Mouse (Mus musculus): ENCODE measurements around the gene Dgcr8. TPM values are rescaled to one million over a fixed set of nuclear protein-coding genes. Genes with fewer than 3 reads are reported as not detected.
A peak's percentile ranks its signal among the peaks of the same experiment; 100 is the strongest.

Gene Dgcr8
- polyA plus RNA-seq, 1 experiment from 2014 or later, result 36.3 TPM

GRCm38 (mm10) chr16:18231047-18231446, 58.0 kb downstream of the Dgcr8 start:
- Histone ChIP-seq H3K27ac (no peak overlapping the region), H3K9me3 (no peaks in the 10 kb centered on the region), H3K4me1 (replicated peaks) (peaks cover 44% of the 10 kb centered on the region), H3K4me2 (replicated peaks) (no peak overlapping the region), H3K4me3 (replicated peaks) (no peak overlapping the region), H3K27me3 (no peaks in the 10 kb centered on the region), H3K36me3 (peaks cover 25% of the 10 kb centered on the region), H3K9ac (replicated peaks) (no peak overlapping the region)
- WGBS, result 89% methylated on average over 3 of the region's 3 CpGs
- no peak for ATAC-seq

- Histone ChIP-seq H3K4me1 (replicated peaks) (peaks cover 40% of the 10 kb centered on the region), H3K27ac (no peak overlapping the region), H3K9me3 (no peaks in the 10 kb centered on the region), H3K4me2 (replicated peaks) (no peak overlapping the region), H3K9ac (replicated peaks) (no peak overlapping the region), H3K4me3 (replicated peaks) (no peak overlapping the region), H3K27me3 (no peaks in the 10 kb centered on the region), H3K36me3 (peaks cover 29% of the 10 kb centered on the region)
- no peak for ATAC-seq
- 97% methylated on average over 6 of the region's 6 CpGs for WGBS
Observed at GRCm38 (mm10) chr16:18230617-18231016, 58.4 kb downstream of the Dgcr8 start.

GRCm38 (mm10) chr16:18229622-18230021, 59.4 kb downstream of the Dgcr8 start:
- no peaks in the 10 kb centered on the region for H3K9me3 ChIP-seq
- no peaks in the 10 kb centered on the region for H3K27me3 ChIP-seq
- no peak overlapping the region for H3K4me3 ChIP-seq (replicated peaks)
- ATAC-seq, result no peak
- H3K36me3 ChIP-seq, result peaks cover 39% of the 10 kb centered on the region
- H3K27ac ChIP-seq, result peak overlapping the region; percentile 44; the same call in 1 of the 2 replicates
- WGBS, result 83% methylated on average over 11 of the region's 11 CpGs
- 0 out of 2 replicates have a peak overlapping the region, but pooled peaks have one; percentile 32 for H3K9ac ChIP-seq (replicated peaks)
- H3K4me1 ChIP-seq (replicated peaks), result peaks cover 38% of the 10 kb centered on the region
- H3K4me2 ChIP-seq (replicated peaks), result no peak overlapping the region

DNA sequence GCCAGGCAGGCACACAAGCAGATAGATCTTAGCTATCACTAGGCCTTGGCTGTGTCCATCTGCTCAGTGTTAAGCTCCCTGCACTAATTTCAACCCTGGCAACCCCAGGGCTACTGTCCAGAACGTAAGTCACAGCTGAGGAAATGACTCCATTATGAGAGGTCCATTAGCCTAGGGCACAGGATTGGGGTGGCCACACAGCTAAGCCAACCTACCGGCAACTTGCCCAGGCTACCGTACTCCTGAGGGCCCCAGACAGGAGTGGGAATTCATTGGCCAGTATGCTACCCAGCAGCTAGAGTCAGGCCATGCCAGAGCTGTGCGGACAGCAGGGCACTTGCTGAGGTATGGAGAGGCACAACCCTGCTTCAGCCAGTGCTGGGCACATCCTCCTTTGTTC, 60.2 kb downstream of the Dgcr8 start:
- H3K27ac ChIP-seq, result no peak overlapping the region
- H3K4me3 ChIP-seq (replicated peaks), result no peak overlapping the region
- no peak for ATAC-seq
- H3K27me3 ChIP-seq, result no peaks in the 10 kb centered on the region
- peaks cover 31% of the 10 kb centered on the region for H3K4me1 ChIP-seq (replicated peaks)
- 95% methylated on average over 4 of the region's 4 CpGs for WGBS
- H3K4me2 ChIP-seq (replicated peaks), result no peak overlapping the region
- H3K36me3 ChIP-seq, result peaks cover 47% of the 10 kb centered on the region
- no peak overlapping the region for H3K9ac ChIP-seq (replicated peaks)
- H3K9me3 ChIP-seq, result no peaks in the 10 kb centered on the region

GRCm38 (mm10) chr16:18227897-18228422, 61.1 kb downstream of the Dgcr8 start:
- Histone ChIP-seq H3K27me3 (no peaks in the 10 kb centered on the region), H3K9me3 (no peaks in the 10 kb centered on the region), H3K4me2 (replicated peaks) (no peak overlapping the region), H3K36me3 (peaks cover 56% of the 10 kb centered on the region), H3K4me3 (replicated peaks) (no peak overlapping the region), H3K27ac (no peak overlapping the region), H3K9ac (replicated peaks) (no peak overlapping the region), H3K4me1 (replicated peaks) (peaks cover 23% of the 10 kb centered on the region)
- WGBS, result 96% methylated on average over 20 of the region's 20 CpGs
- ATAC-seq, result no peak

DNA sequence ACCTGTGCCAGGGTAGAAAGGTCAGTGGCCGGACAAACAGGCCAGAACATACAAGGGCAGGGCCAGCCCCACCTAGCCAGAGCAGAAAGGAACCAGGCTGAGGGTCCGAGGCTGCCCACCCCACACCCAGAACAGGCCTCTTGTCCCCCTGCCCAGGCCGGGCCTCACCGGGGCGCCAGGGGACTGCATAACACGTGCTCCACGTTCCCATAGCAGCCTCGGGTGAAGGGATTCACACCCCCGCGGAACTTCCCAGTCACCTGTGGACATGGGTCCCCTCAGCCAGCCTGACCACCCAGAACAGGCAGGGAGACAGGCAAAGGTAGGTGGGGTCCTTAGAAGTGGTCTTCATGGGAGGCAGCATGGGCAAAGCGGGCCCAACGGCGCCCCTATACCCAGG, 61.9 kb downstream of the Dgcr8 start:
- peaks cover 63% of the 10 kb centered on the region for H3K36me3 ChIP-seq
- peaks cover 24% of the 10 kb centered on the region for H3K4me1 ChIP-seq (replicated peaks)
- 95% methylated on average over 13 of the region's 13 CpGs for WGBS
- H3K9ac ChIP-seq (replicated peaks), result no peak overlapping the region
- H3K4me3 ChIP-seq (replicated peaks), result no peak overlapping the region
- no peaks in the 10 kb centered on the region for H3K27me3 ChIP-seq
- no peaks in the 10 kb centered on the region for H3K9me3 ChIP-seq
- H3K4me2 ChIP-seq (replicated peaks), result no peak overlapping the region
- no peak for ATAC-seq
- H3K27ac ChIP-seq, result no peak overlapping the region

DNA sequence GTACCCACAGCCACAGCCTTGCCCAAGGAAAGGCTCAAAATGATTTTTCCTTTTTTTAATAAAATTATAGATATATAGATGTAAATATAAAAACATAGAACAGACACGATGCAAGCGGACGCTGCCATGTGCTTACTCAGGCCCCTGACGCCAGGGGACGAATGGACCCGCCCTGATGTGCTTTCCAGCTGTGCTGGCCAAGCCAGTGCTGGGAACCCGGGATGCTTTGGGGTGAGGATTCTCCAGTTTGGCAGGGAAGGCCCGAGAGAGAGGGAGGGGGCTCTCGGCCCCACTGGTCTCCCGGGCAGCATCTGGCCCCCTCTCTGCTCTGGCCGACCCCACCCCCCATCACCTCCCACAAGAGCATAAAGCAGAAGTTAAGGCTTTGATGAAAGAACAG, 66.9 kb downstream of the Dgcr8 start:
- Histone ChIP-seq H3K4me1 (replicated peaks) (peaks cover 21% of the 10 kb centered on the region), H3K4me2 (replicated peaks) (no peak overlapping the region), H3K27me3 (no peaks in the 10 kb centered on the region), H3K4me3 (replicated peaks) (no peak overlapping the region), H3K9me3 (no peaks in the 10 kb centered on the region), H3K9ac (replicated peaks) (no peak overlapping the region), H3K36me3 (peaks cover 56% of the 10 kb centered on the region), H3K27ac (no peak overlapping the region)
- 88% methylated on average over 11 of the region's 11 CpGs for WGBS
- no peak for ATAC-seq

DNA sequence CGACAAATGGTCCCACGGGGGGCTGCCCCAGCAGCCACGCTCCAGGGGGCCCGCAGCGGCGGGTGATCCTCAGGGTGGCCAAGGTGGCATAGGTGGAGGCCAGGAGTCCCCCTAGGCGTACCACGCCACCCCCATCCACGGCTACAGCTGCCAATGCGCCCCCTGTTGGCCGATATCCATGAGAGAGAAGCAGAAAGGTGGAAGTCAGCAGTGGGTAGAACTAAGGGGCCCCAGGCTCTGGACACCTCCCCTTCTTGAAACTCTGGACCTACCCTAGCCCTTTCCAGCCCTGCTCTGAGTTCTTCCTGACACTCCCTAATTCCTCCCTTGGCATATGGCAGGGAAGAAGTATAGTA, 67.5 kb downstream of the Dgcr8 start:
- no peaks in the 10 kb centered on the region for H3K9me3 ChIP-seq
- peaks cover 21% of the 10 kb centered on the region for H3K4me1 ChIP-seq (replicated peaks)
- no peak overlapping the region for H3K4me3 ChIP-seq (replicated peaks)
- H3K9ac ChIP-seq (replicated peaks), result no peak overlapping the region
- peaks cover 49% of the 10 kb centered on the region for H3K36me3 ChIP-seq
- no peak for ATAC-seq
- H3K27me3 ChIP-seq, result no peaks in the 10 kb centered on the region
- no peak overlapping the region for H3K4me2 ChIP-seq (replicated peaks)
- no peak overlapping the region for H3K27ac ChIP-seq
- WGBS, result 79% methylated on average over 11 of the region's 11 CpGs

DNA sequence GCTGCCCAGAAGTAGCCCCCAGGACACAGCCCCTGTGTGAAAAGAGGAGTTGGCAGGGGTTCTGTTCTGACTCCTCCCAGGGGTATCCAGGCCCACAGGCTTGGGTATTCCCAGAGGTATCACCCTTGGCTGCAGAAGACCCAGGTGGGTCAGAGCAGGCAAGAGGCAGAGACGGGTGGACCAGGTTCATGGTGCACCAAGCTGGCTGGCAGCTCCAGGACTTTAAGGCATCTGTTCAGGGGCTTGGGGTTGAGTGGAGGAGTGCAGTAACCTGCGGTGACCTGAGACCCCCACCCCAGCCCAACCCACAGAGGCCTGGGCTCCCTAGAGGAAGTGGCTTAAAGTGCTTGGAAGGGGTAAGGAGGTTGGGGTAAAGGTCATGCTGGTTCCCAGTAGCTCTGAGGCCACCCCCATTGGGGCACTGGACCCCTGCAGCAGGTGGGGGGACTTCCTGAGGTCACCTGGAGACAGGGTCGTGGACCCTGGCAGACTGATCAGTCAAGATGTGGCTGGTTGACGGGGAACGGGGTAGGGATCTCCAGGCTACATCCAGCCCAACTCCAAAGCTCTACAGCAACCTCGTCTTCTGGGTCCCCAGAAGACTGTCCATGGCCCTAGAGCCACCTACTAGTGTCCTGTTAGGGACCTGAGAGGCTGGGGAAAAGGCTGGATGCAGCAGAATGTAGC, 68.0 kb downstream of the Dgcr8 start:
- Histone ChIP-seq H3K27me3 (no peaks in the 10 kb centered on the region), H3K4me3 (replicated peaks) (no peak overlapping the region), H3K4me1 (replicated peaks) (peaks cover 25% of the 10 kb centered on the region), H3K9ac (replicated peaks) (no peak overlapping the region), H3K27ac (no peak overlapping the region), H3K9me3 (no peaks in the 10 kb centered on the region), H3K36me3 (peaks cover 44% of the 10 kb centered on the region), H3K4me2 (replicated peaks) (no peak overlapping the region)
- 0 out of 2 replicates have a peak, but pooled peaks have one; percentile 7 for ATAC-seq
- 93% methylated on average over 6 of the region's 6 CpGs for WGBS

DNA sequence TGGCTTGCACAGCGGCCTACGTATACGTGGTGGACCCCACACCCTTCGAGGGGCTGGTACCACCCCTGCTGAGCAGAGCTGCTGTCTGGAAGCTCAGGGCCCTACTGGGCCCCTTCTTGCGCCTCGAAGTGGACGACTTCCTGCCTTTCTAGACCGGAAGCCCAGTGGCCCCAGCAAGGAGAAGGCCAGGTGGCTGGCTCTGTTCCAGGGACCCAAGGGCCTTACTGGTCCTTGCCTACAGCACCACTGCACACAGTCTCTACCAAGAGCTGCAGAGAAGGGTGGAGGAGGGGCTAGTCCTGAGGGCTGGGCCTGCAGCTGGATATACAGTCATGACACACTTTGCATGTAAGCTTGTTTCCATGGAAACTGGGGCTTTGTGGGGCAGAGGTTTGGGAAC, 69.0 kb downstream of the Dgcr8 start:
- Histone ChIP-seq H3K27ac (peak overlapping the region; percentile 33; the same call in 1 of the 2 replicates), H3K9ac (replicated peaks) (no peak overlapping the region), H3K4me3 (replicated peaks) (no peak overlapping the region), H3K36me3 (peaks cover 34% of the 10 kb centered on the region), H3K9me3 (no peaks in the 10 kb centered on the region), H3K4me1 (replicated peaks) (peaks cover 35% of the 10 kb centered on the region), H3K4me2 (replicated peaks) (no peak overlapping the region), H3K27me3 (no peaks in the 10 kb centered on the region)
- peak; percentile 44 for ATAC-seq
- WGBS, result 68% methylated on average over 8 of the region's 8 CpGs

- H3K4me1 ChIP-seq (replicated peaks), result peaks cover 50% of the 10 kb centered on the region
- H3K4me3 ChIP-seq (replicated peaks), result no peak overlapping the region
- WGBS, result 82% methylated on average over 9 of the region's 9 CpGs
- H3K9me3 ChIP-seq, result no peaks in the 10 kb centered on the region
- H3K4me2 ChIP-seq (replicated peaks), result no peak overlapping the region
- H3K27ac ChIP-seq, result no peak overlapping the region
- peaks cover 20% of the 10 kb centered on the region for H3K36me3 ChIP-seq
- no peak for ATAC-seq
- H3K27me3 ChIP-seq, result no peaks in the 10 kb centered on the region
- H3K9ac ChIP-seq (replicated peaks), result no peak overlapping the region
Observed at GRCm38 (mm10) chr16:18218580-18218996, 70.5 kb downstream of the Dgcr8 start.

- H3K4me3 ChIP-seq (replicated peaks), result no peak within 1 kb of the TSS
- no peak within 1 kb of the TSS for H3K4me2 ChIP-seq (replicated peaks)
- no peak for ATAC-seq
- no peaks in the 10 kb centered on the region for H3K9me3 ChIP-seq
- WGBS, result 83% methylated on average over 4 of the region's 4 CpGs
- no peaks in the 10 kb centered on the region for H3K27me3 ChIP-seq
- H3K4me1 ChIP-seq (replicated peaks), result peaks cover 57% of the 10 kb centered on the region
- H3K27ac ChIP-seq, result no peak within 1 kb of the TSS
- H3K36me3 ChIP-seq, result peaks cover 10% of the 10 kb centered on the region
- no peak within 1 kb of the TSS; the same call in 1 of the 2 replicates for H3K9ac ChIP-seq (replicated peaks)
Observed at GRCm38 (mm10) chr16:18217579-18217978, 71.5 kb downstream of the Dgcr8 start, which contains the start of gene Ccdc188. Gene Ccdc188, plus strand, starts transcription at chr16:18217879.

Measured in midbrain, embryonic 13.5 days (tissue).